Mouse (Mus musculus) cerebellum, adult 2 months (tissue): ENCODE measurements around the gene Cd244a. TPM values are rescaled to one million over a fixed set of nuclear protein-coding genes. Genes with fewer than 3 reads are reported as not detected.

Experiments used
- DNase-seq, 2 experiments: peaks; one replicate each; pipeline ENCODE4 v3.0.0; 2021
- H3K27ac ChIP-seq: fragments of 200-500 bp; 2 replicates; pipeline ENCODE4 v1.5.1; 2012; ENCODE audit warnings: low read length, control low read depth, inconsistent platforms; ENCODE audit not compliant: insufficient read depth
- H3K27me3 ChIP-seq: fragments of 200-500 bp; 2 replicates; pipeline ENCODE4 v1.6.1; 2012; ENCODE audit warnings: inconsistent platforms, mild to moderate bottlenecking, low read length, moderate library complexity; ENCODE audit not compliant: control insufficient read depth, insufficient read depth
- H3K4me1 ChIP-seq: fragments of 200-500 bp; 2 replicates; pipeline ENCODE4 v1.6.1; 2011; ENCODE audit warnings: low read length; ENCODE audit not compliant: control insufficient read depth, insufficient read depth
- H3K4me3 ChIP-seq: fragments of 200-500 bp; replicated peaks from 2 replicates; pipeline ENCODE3; 2011; ENCODE audit warnings: mild to moderate bottlenecking, low read depth, low read length, control low read depth; ENCODE audit not compliant: insufficient read depth
- CTCF ChIP-seq: fragments of 200-500 bp; IDR thresholded peaks from 2 replicates; pipeline ENCODE4 v1.5.1; 2011; ENCODE audit warnings: low read depth, mild to moderate bottlenecking, control low read depth, low read length, moderate library complexity, borderline replicate concordance; ENCODE audit not compliant: insufficient read depth
- POLR2A ChIP-seq: fragments of 200-500 bp; IDR thresholded peaks from 2 replicates; pipeline ENCODE4 v1.6.1; 2011; ENCODE audit warnings: low read length, control low read depth, borderline replicate concordance; ENCODE audit not compliant: insufficient read depth
- WGBS: fragments of 180-500 bp; shearing (Covaris S2); methylation state at CpG from one replicate; pipeline ENCODE4 v1.1.7; 2018; 5-methylcytosine and 5-hydroxymethylcytosine counted together
- polyA plus RNA-seq: library from polyadenylated mRNA; depleted of rRNA; stranded (reverse); fragments of >200 nt; gene quantifications from 2 replicates; pipeline ENCODE4 v1.2.3, GENCODE M21; 2012; rRNA removed

The Cd244a gene
- polyA plus RNA-seq, 1 experiment: not detected

DNA sequence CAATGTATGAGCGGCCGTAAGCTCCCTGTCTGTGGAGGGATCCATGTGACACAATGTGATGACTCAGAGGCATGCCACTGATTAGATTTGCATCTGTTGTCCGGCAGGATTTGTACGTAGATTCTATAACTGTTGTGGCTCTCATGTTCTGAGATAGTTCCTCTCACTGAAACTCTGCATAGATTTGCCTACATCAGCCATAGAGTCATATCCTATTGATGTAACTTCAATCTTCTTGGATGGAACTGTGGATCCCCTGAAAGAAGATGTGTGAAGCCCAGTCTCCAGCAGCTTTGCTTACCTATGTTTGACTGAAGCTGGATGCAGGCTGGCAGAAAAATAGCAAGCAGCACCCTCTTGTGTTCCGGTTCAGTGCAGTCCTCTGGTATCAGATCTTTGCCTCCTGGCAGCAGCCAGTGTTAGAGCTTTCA, 99.6 kb downstream of the Cd244a start:
- Histone ChIP-seq H3K27me3 (no peaks in the 10 kb centered on the region), H3K4me1 (no peaks in the 10 kb centered on the region), H3K4me3 (no peak overlapping the region), H3K27ac (no peak overlapping the region)
- WGBS: 72% methylated on average over 5 of the region's 5 CpGs
- TF ChIP-seq CTCF (no peak), POLR2A (no peak)
- DNase-seq: no peak

Other genes with a start within 250 kb of the Cd244a start
- 54.4 and 56.4 TPM in 2 replicates for gene Dedd, start 230.0 kb upstream of the Cd244a start, polyA plus RNA-seq
- 68.2 TPM in 2 replicates for gene Nit1, start 213.5 kb upstream of the Cd244a start, polyA plus RNA-seq
- 129 and 135 TPM in 2 replicates for gene Pfdn2, start 213.5 kb upstream of the Cd244a start, polyA plus RNA-seq
- 7.9 and 8.2 TPM in 2 replicates for gene Klhdc9, start 198.4 kb upstream of the Cd244a start, polyA plus RNA-seq
- gene Nectin4, start 189.1 kb upstream of the Cd244a start, polyA plus RNA-seq: 11.9 and 12.5 TPM in 2 replicates
- gene Arhgap30, start 170.2 kb upstream of the Cd244a start, polyA plus RNA-seq: 0.65 and 0.68 TPM in 2 replicates
- gene Usf1, start 147.9 kb upstream of the Cd244a start, polyA plus RNA-seq: 98.7 and 107 TPM in 2 replicates
- gene Tstd1, start 140.3 kb upstream of the Cd244a start, polyA plus RNA-seq: 2.2 and 3.2 TPM in 2 replicates
- 8.7 and 10.1 TPM in 2 replicates for gene F11r, start 121.7 kb upstream of the Cd244a start, polyA plus RNA-seq
- gene Alyref2, start 55.7 kb upstream of the Cd244a start, polyA plus RNA-seq: 7.5 and 7.6 TPM in 2 replicates
- gene Itln1, start 23.9 kb upstream of the Cd244a start, polyA plus RNA-seq: not detected in 2 replicates
- 0.14 and 0.16 TPM in 2 replicates for gene Ly9, start 48.2 kb downstream of the Cd244a start, polyA plus RNA-seq
- gene Slamf7, start 93.8 kb downstream of the Cd244a start, polyA plus RNA-seq: 0.03 and 0.08 TPM in 2 replicates
- 0.55 and 0.69 TPM in 2 replicates for gene Cd48, start 122.8 kb downstream of the Cd244a start, polyA plus RNA-seq
- gene Slamf1, start 207.9 kb downstream of the Cd244a start, polyA plus RNA-seq: 0.06 TPM in 1 of 2 replicates, not detected in the other